Mouse (Mus musculus) liver, embryonic 13.5 days (tissue): ENCODE results near the gene Tdrkh. TPM values are rescaled to one million over a fixed set of nuclear protein-coding genes. Genes with fewer than 3 reads are reported as not detected.

Experiments used
- ATAC-seq: fragments of 200-750 bp; cut with Nextera tagmentation; 2 replicates; pipeline ENCODE4 v1.8.0; 2017; ENCODE audit warnings: low read depth, mild to moderate bottlenecking, moderate number of reproducible peaks, moderate library complexity
- DNase-seq: peaks from one replicate; pipeline ENCODE4 v3.0.0; 2022
- H3K27ac ChIP-seq: fragments of 300-500 bp; sonication (generic); 2 replicates; pipeline ENCODE4 v1.5.1; 2015; ENCODE audit warnings: moderate library complexity, mild to moderate bottlenecking, inconsistent platforms
- H3K27me3 ChIP-seq: fragments of 300-500 bp; sonication (generic); 2 replicates; pipeline ENCODE4 v1.6.1; 2015; ENCODE audit warnings: mild to moderate bottlenecking, inconsistent platforms
- H3K36me3 ChIP-seq: fragments of 300-500 bp; sonication (generic); 2 replicates; pipeline ENCODE4 v1.6.1; 2015; ENCODE audit warnings: mild to moderate bottlenecking, inconsistent platforms
- H3K4me1 ChIP-seq: fragments of 300-500 bp; sonication (generic); replicated peaks from 2 replicates; pipeline ENCODE4 v1.6.1; 2015; ENCODE audit warnings: inconsistent platforms
- H3K4me2 ChIP-seq: fragments of 300-500 bp; sonication (generic); 2 replicates; pipeline ENCODE4 v1.6.1; 2015; ENCODE audit warnings: inconsistent platforms, mild to moderate bottlenecking, moderate library complexity
- H3K4me3 ChIP-seq: fragments of 300-500 bp; sonication (generic); replicated peaks from 2 replicates; pipeline ENCODE4 v1.5.1; 2015; ENCODE audit warnings: mild to moderate bottlenecking, inconsistent platforms
- H3K9ac ChIP-seq: fragments of 300-500 bp; sonication (generic); 2 replicates; pipeline ENCODE4 v1.6.1; 2015; ENCODE audit warnings: mild to moderate bottlenecking, inconsistent platforms
- H3K9me3 ChIP-seq: fragments of 300-500 bp; sonication (generic); replicated peaks from 2 replicates; pipeline ENCODE4 v1.6.1; 2016; ENCODE audit warnings: inconsistent platforms
- WGBS: fragments of 180-500 bp; shearing (Covaris S2); methylation state at CpG from one replicate; pipeline ENCODE4 v1.1.7; 2015; ENCODE audit not compliant: insufficient replicate concordance; 5-methylcytosine and 5-hydroxymethylcytosine counted together
- polyA plus RNA-seq: library from polyadenylated mRNA; unstranded; fragments of >200 nt; fragmentation: Nextera tagmentation; extraction: Ambion mirVana; gene quantifications from 2 replicates; pipeline ENCODE4 v1.2.1, GENCODE M21; 2015

Gene Tdrkh
- polyA plus RNA-seq, 1 experiment from 2014 or later = 9.5 TPM

- H3K4me2 ChIP-seq = no peak overlapping the region
- peaks cover 15% of the 10 kb centered on the region for H3K4me1 ChIP-seq
- ATAC-seq = no peak
- H3K27me3 ChIP-seq = peaks cover 42% of the 10 kb centered on the region
- no peak overlapping the region for H3K9ac ChIP-seq
- 5% methylated on average over 11 of the region's 11 CpGs for WGBS
- no peak overlapping the region for H3K27ac ChIP-seq
- DNase-seq = no peak
- H3K4me3 ChIP-seq = no peak overlapping the region
- H3K36me3 ChIP-seq = no peaks in the 10 kb centered on the region
- no peaks in the 10 kb centered on the region for H3K9me3 ChIP-seq
These were observed 66.5 kb downstream of the Tdrkh start for GRCm38 (mm10) chr3:94479564-94479963.

GRCm38 (mm10) chr3:94480291-94480884 is 67.3 kb downstream of the Tdrkh start, which contains the start of gene Riiad1:
Gene Riiad1 (minus strand): TSS chr3:94480341.
- Histone ChIP-seq H3K4me1 (peaks cover 15% of the 10 kb centered on the region), H3K9me3 (no peaks in the 10 kb centered on the region), H3K27me3 (peaks cover 42% of the 10 kb centered on the region), H3K9ac (no peak within 1 kb of the TSS), H3K27ac (no peak within 1 kb of the TSS), H3K4me3 (no peak within 1 kb of the TSS), H3K4me2 (no peak within 1 kb of the TSS), H3K36me3 (no peaks in the 10 kb centered on the region)
- no peak for ATAC-seq
- WGBS = 18% methylated on average over 15 of the region's 16 CpGs
- DNase-seq = no peak

GRCm38 (mm10) chr3:94481429-94481828 is 68.4 kb downstream of the Tdrkh start:
- Histone ChIP-seq H3K9ac (no peak overlapping the region), H3K4me3 (no peak overlapping the region), H3K4me2 (no peak overlapping the region), H3K27me3 (peaks cover 41% of the 10 kb centered on the region), H3K27ac (no peak overlapping the region), H3K36me3 (no peaks in the 10 kb centered on the region), H3K9me3 (no peaks in the 10 kb centered on the region), H3K4me1 (peaks cover 15% of the 10 kb centered on the region)
- DNase-seq = no peak
- WGBS = 38% methylated on average over 4 of the region's 4 CpGs
- ATAC-seq = no peak

DNA sequence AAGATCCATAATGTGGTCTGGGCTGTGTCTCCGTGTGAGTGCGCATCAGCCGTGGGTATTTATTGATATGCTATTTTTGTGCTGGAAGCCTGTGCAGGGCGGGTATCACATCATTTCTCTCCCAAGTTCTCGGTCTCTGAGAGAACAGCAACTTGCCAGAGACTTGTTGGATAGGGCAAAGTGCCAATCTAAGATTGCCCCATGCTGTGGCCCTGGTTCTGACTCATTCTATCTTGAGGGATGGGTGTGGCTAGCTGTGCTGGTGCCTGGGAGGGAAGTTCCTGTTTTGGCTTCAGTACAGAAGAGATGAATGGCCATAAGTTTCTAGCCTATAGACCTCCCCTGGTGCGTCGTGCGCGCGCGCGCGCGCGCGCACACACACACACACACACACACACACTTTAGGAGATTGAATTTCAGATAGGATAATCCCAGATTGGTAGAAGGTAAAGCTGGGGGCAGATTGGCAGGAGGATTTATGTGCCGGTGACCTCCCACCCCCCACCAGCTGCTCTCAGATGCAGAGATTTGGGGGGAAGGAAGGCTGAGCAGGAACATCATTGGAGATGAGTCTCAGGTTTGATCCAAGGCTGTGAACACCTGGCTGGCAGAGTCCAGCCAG is 69.8 kb downstream of the Tdrkh start:
- 66% methylated on average over 17 of the region's 17 CpGs for WGBS
- H3K4me3 ChIP-seq = no peak overlapping the region
- H3K4me1 ChIP-seq = peaks cover 8% of the 10 kb centered on the region

GRCm38 (mm10) chr3:94483790-94484439 is 70.8 kb downstream of the Tdrkh start:
- WGBS = 40% methylated on average over 20 of the region's 20 CpGs
- ATAC-seq = no peak

More for the DNA sequence above, 69.8 kb downstream of the Tdrkh start:
- H3K27ac ChIP-seq = no peak overlapping the region
- no peak overlapping the region for H3K9ac ChIP-seq
- ATAC-seq (no peak), DNase-seq (no peak)
- no peaks in the 10 kb centered on the region for H3K9me3 ChIP-seq
- peaks cover 35% of the 10 kb centered on the region for H3K27me3 ChIP-seq
- H3K4me2 ChIP-seq = no peak overlapping the region
- no peaks in the 10 kb centered on the region for H3K36me3 ChIP-seq

More at GRCm38 (mm10) chr3:94483790-94484439, 70.8 kb downstream of the Tdrkh start:
- Histone ChIP-seq H3K27ac (no peak overlapping the region), H3K27me3 (peaks cover 27% of the 10 kb centered on the region), H3K9ac (no peak overlapping the region), H3K9me3 (no peaks in the 10 kb centered on the region), H3K4me1 (no peaks in the 10 kb centered on the region), H3K4me3 (no peak overlapping the region), H3K4me2 (no peak overlapping the region), H3K36me3 (no peaks in the 10 kb centered on the region)
- DNase-seq = no peak

Other genes starting within 250 kb of the Tdrkh start
- not detected in 2 replicates for gene Gm10696, start 235.1 kb upstream of the Tdrkh start, polyA plus RNA-seq
- gene Gm5286, start 216.6 kb upstream of the Tdrkh start, polyA plus RNA-seq = not detected in 2 replicates
- not detected in 2 replicates for gene Gm4778, start 149.2 kb upstream of the Tdrkh start, polyA plus RNA-seq
- 2.6 and 3.6 TPM in 2 replicates for gene Them4, start 103.2 kb upstream of the Tdrkh start, polyA plus RNA-seq
- gene Them5, start 71.2 kb upstream of the Tdrkh start, polyA plus RNA-seq = not detected in 2 replicates
- gene C2cd4d, start 50.8 kb upstream of the Tdrkh start, polyA plus RNA-seq = 0.22 TPM in 1 of 2 replicates, not detected in the other
- gene Rorc, start 40.5 kb upstream of the Tdrkh start, polyA plus RNA-seq = 0.58 and 0.65 TPM in 2 replicates
- gene Lingo4, start 14.8 kb upstream of the Tdrkh start, polyA plus RNA-seq = 0.03 and 0.06 TPM in 2 replicates
- 47.5 and 52.5 TPM in 2 replicates for gene Mrpl9, start 30.0 kb downstream of the Tdrkh start, polyA plus RNA-seq
- gene Oaz3, start 30.6 kb downstream of the Tdrkh start, polyA plus RNA-seq = 0.19 and 0.45 TPM in 2 replicates
- 0.25 and 0.38 TPM in 2 replicates for gene Celf3, start 65.0 kb downstream of the Tdrkh start, polyA plus RNA-seq
- not detected in 2 replicates for gene Riiad1, start 67.1 kb downstream of the Tdrkh start, polyA plus RNA-seq
- gene Snx27, start 169.4 kb downstream of the Tdrkh start, polyA plus RNA-seq = 17.1 and 18.7 TPM in 2 replicates
- not detected in 2 replicates for gene Gm10972, start 229.8 kb downstream of the Tdrkh start, polyA plus RNA-seq
- 4.7 and 5.3 TPM in 2 replicates for gene Tuft1, start 245.6 kb downstream of the Tdrkh start, polyA plus RNA-seq